Mouse (Mus musculus) Muller cell, postnatal 12 days (primary cell): ENCODE measurements around the gene S1pr2.

Source experiments
- DNase-seq: peaks from one replicate; pipeline ENCODE4 v3.0.0-alpha.2; 2015; ENCODE audit errors: inconsistent ontology term

S1pr2 gene

GRCm38 (mm10) chr9:20966747-20967146, 9.8 kb downstream of the S1pr2 start:
- no peak for DNase-seq

- DNase-seq = no peak
Measured at GRCm38 (mm10) chr9:20966008-20966407, 10.6 kb downstream of the S1pr2 start.

GRCm38 (mm10) chr9:20965606-20966005, 11.0 kb downstream of the S1pr2 start:
- DNase-seq = no peak

GRCm38 (mm10) chr9:20961557-20961956, 15.0 kb downstream of the S1pr2 start:
- DNase-seq = no peak

GRCm38 (mm10) chr9:20959430-20959938, 17.1 kb downstream of the S1pr2 start, which contains the start of gene Dnmt1:
TSS of gene Dnmt1 (minus strand) at chr9:20959888.
- DNase-seq = no peak

- DNase-seq = no peak
Measured at GRCm38 (mm10) chr9:20956989-20957388, 19.6 kb downstream of the S1pr2 start.

- peak; percentile 96 for DNase-seq
Measured at GRCm38 (mm10) chr9:20952520-20953227, 23.9 kb downstream of the S1pr2 start.

GRCm38 (mm10) chr9:20951966-20952519, 24.5 kb downstream of the S1pr2 start:
- no peak for DNase-seq

- DNase-seq = peak; percentile 85
Measured at GRCm38 (mm10) chr9:20951441-20951840, 25.1 kb downstream of the S1pr2 start.

GRCm38 (mm10) chr9:20950419-20950818, 26.2 kb downstream of the S1pr2 start:
- DNase-seq = no peak

- DNase-seq = no peak
Measured at GRCm38 (mm10) chr9:20946066-20946880, 30.3 kb downstream of the S1pr2 start.

GRCm38 (mm10) chr9:20944697-20945370, 31.7 kb downstream of the S1pr2 start:
- peak; percentile 63 for DNase-seq

- peak; percentile 40 for DNase-seq
Measured at GRCm38 (mm10) chr9:20943911-20944310, 32.7 kb downstream of the S1pr2 start.

GRCm38 (mm10) chr9:20943396-20943795, 33.2 kb downstream of the S1pr2 start:
- DNase-seq = peak; percentile 83

- DNase-seq = no peak
Measured at GRCm38 (mm10) chr9:20923258-20923657, 53.3 kb downstream of the S1pr2 start.

GRCm38 (mm10) chr9:20916160-20916559, 60.4 kb downstream of the S1pr2 start:
- no peak for DNase-seq
